Mouse (Mus musculus): ENCODE results near the gene Tcap. TPM values are rescaled to one million over a fixed set of nuclear protein-coding genes. Genes with fewer than 3 reads are reported as not detected.

Gene Tcap
- 86.0 and 159 TPM in 2 replicates for polyA plus RNA-seq (2016; fragmentation: Nextera tagmentation; extraction: Ambion mirVana)

DNA sequence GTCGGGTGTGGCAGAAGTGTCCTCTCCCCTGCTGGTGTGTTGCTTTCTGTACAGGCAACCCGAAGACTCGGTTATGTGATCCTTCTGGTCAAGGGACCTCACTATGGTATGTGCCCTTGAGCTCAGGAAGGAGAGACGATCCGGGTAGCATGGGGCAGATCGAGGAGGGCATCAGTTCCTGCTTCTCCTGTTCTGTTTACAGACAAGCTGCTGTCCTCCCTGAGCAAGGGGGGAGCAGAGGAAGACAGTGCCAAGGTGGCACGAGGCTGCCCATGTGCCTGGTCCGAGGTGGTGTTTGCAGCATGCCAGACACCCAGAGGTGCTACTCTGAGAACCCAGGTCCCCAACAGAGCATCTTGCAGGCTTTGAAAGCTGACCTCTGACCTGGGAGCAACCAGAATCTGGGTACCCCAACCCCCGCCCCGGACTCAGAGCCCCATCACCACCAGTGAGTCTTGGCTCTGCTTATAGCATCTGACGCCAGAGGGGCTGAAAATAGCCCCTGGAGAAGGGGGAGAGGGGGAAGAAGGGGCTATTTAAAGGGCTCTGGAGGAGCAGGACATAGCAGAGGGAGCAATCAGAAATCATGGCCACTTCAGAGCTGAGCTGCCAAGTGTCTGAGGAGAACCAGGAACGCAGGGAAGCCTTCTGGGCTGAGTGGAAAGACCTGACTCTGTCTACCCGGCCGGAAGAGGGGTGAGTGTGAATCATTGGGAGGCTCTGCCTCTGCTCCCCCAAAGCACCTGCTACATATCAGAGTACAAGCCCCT lies at the start of gene Tcap:
Gene Tcap, plus strand, starts transcription at position 551 of the 770 bp plus-strand sequence.
- Histone ChIP-seq H3K27ac (peak within 1 kb of the TSS; percentile 91), H3K4me1 (peaks cover 85% of the 10 kb centered on the region), H3K27me3 (ENCODE audit: insufficient read depth, poor library complexity, severe bottlenecking) (peaks cover 46% of the 10 kb centered on the region), H3K9me3 (no peaks in the 10 kb centered on the region), H3K4me3 (peak within 1 kb of the TSS; percentile 50), H3K36me3 (peaks cover 31% of the 10 kb centered on the region)
- WGBS: 42% methylated on average over 14 of the region's 14 CpGs
- peak; percentile 88 for DNase-seq (ENCODE audit: low spot score)

DNA sequence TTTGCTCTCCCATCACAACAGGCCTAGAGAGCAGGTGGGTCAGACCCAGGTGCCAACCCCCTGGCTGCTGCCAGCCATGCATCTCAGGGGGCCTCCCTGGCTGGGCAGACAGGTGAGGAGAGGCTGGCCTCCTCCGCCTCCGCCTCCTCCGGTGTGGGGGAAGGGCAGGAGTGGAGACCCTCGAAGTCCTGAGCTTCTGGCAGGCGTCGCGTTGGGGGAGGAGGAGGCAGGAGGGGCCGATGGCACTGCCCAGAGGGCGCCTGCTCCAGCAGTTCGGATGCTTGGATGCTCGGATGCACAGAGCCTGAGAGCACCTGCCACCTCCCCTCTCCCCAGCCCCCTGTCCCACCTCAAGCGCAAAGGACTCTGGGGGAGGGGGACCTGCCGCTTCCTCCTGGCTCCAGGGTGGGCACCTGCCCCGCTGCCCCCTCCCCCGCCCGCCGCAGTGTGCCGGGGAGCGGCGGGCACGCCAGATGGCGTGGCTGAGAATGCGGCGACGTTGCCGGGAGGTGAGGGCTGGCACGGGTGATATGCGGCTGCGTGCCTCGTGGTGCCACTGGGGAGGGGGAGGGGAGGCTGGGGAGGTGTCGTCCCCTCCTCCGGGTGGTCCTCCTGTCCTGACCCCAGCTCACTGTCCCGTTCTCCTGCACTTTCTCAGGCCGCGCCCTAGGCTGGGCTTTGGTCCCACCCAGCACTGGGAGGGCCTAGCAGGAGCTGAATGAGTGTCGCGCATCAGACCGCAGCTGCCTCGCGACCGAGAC lies 49.5 kb upstream of the Tcap start:
- 3% methylated on average over 41 of the region's 41 CpGs for WGBS

DNA sequence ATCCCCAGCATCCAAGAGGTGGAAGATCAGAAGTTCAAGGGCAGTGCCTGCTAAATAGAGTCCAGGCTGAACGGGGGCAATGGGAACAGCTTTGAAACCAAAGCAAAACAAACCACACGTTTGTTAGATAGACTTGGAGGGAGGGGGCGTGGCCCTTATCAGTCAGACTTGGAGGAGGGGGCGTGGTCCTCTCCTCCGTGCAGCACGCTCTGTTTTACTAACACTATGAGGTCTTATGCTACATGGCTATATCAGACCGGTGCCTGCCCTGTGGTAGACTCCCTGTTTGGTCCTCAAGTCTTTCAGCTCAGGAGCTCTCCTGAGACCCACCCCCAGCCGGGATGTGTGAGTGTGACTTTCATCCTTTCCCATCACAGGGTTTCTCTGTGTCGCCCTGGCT lies 48.4 kb upstream of the Tcap start:
- WGBS: 5% methylated on average over 9 of the region's 9 CpGs
- DNase-seq (ENCODE audit: low spot score): no peak
- H3K9me3 ChIP-seq: no peaks in the 10 kb centered on the region

More for the DNA sequence above, 49.5 kb upstream of the Tcap start:
- no peaks in the 10 kb centered on the region for H3K36me3 ChIP-seq
- no peak overlapping the region for H3K27ac ChIP-seq
- peak overlapping the region; percentile 46 for H3K4me3 ChIP-seq
- H3K4me1 ChIP-seq: peaks cover 27% of the 10 kb centered on the region
- H3K9me3 ChIP-seq: no peaks in the 10 kb centered on the region
- no peak for DNase-seq (ENCODE audit: low spot score)
- peaks cover 100% of the 10 kb centered on the region for H3K27me3 ChIP-seq (ENCODE audit: insufficient read depth, poor library complexity, severe bottlenecking)

DNA sequence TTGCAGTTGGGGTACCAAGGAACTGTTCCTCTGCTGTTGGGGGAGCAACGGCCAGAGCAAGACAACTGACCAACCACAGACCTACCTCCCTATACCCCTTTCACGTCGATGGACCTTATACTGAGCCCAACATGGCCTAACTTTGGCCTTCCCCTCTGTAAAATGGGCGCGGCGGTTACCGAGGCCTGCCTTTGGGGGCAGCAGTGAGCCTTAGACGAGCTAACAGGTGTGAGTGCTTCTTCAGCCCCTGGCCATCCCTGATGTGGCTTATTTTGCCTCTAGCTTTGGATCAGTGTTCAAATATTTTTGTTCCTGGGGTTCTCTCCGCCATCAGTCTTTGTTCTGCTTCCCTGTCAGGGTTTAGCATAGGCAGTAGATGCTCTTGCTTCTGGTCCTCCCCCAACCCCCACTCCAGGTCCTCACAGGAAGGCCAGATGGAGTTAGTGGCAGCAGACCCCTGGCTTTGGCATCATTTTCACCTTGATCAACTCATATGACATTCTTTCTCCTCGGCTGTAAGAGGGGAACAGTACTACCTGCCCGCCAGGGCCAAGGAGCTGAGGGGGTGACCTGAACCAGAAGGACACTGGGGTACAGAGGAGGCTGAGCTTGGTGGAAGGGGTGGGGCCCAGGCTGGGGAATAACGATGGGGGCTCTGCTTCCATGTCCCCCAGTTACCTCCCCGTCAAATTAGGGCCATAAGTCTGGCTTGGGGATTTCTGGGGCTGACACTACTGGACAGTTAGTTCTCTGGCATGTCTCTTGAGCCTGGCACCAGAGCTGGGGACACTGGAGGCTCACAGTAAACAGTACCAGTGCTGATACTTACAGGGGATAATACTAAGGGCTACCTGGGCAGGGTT lies 47.1 kb upstream of the Tcap start:
- no peak for DNase-seq (ENCODE audit: low spot score)
- Histone ChIP-seq H3K9me3 (no peaks in the 10 kb centered on the region), H3K4me3 (no peak overlapping the region), H3K4me1 (peaks cover 36% of the 10 kb centered on the region), H3K36me3 (no peaks in the 10 kb centered on the region), H3K27me3 (ENCODE audit: insufficient read depth, poor library complexity, severe bottlenecking) (peaks cover 99% of the 10 kb centered on the region), H3K27ac (no peak overlapping the region)
- 14% methylated on average over 13 of the region's 13 CpGs for WGBS

More for the DNA sequence above, 48.4 kb upstream of the Tcap start:
- Histone ChIP-seq H3K4me1 (peaks cover 36% of the 10 kb centered on the region), H3K27ac (no peak overlapping the region), H3K4me3 (no peak overlapping the region), H3K27me3 (ENCODE audit: insufficient read depth, poor library complexity, severe bottlenecking) (peaks cover 100% of the 10 kb centered on the region), H3K36me3 (no peaks in the 10 kb centered on the region)

- Histone ChIP-seq H3K4me3 (peak overlapping the region; percentile 62), H3K27me3 (ENCODE audit: insufficient read depth, poor library complexity, severe bottlenecking) (peaks cover 91% of the 10 kb centered on the region), H3K9me3 (no peaks in the 10 kb centered on the region), H3K36me3 (no peaks in the 10 kb centered on the region), H3K4me1 (peaks cover 48% of the 10 kb centered on the region), H3K27ac (0 out of 2 replicates have a peak overlapping the region, but pooled peaks have one; percentile 42)
- DNase-seq (ENCODE audit: low spot score): no peak
- under 1% methylated on average over 57 of the region's 57 CpGs for WGBS
Measured at GRCm38 (mm10) chr11:98338507-98338961, 45.1 kb upstream of the Tcap start.

DNA sequence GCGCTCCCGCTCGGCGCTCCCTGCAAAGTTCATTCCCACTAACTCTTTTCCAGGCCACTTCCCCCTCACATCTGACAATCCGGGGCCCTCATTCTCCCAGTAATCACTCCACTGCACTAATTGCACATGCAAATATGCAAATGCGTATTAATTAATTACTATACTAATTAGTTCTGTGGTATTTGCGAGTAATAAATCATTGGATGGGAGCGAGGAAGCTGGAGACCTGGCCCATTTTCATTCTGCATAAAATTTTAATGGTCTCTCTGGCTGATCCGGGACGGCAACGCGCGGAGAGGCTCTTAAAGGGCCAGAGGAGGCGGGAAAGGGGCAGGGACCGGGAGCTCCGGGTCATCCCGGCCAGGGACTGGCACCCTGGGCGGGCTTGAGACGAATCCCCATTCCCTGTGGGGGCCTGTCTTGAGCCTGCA lies 44.5 kb upstream of the Tcap start:
- under 1% methylated on average over 19 of the region's 19 CpGs for WGBS
- no peak for DNase-seq (ENCODE audit: low spot score)
- Histone ChIP-seq H3K4me1 (peaks cover 45% of the 10 kb centered on the region), H3K9me3 (no peaks in the 10 kb centered on the region), H3K27me3 (ENCODE audit: insufficient read depth, poor library complexity, severe bottlenecking) (peaks cover 91% of the 10 kb centered on the region), H3K4me3 (peak overlapping the region; percentile 62), H3K27ac (no peak overlapping the region), H3K36me3 (no peaks in the 10 kb centered on the region)

DNA sequence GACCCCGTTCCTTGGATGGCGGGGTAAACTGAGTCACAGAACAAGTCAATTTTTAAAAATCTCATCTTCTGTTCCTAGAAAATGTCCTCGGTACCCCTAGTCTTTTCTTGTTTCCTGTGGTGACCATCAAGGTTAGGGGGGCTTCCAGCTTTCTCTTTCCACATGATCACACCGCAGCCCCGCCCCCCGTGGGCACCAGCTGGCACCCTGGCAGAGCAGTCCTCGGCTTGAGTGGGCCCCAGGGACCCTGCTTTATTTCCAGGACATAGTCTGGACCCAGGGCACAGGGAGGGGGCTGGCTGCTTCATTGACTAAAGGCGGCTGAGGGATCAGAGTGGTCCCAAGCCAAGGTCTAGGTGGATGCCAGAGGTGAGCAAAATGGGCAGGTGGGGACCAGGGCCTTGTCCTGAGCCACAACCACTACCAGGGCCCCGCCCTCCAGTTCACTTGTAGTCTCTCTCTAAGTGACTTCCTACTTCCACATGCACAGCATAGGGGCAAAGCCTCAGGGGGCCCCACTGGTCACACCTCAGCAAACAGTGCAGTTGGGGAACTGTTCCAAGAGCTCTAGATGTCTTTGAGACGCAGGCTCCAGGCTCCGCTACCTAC lies 43.8 kb upstream of the Tcap start:
- Histone ChIP-seq H3K4me1 (peaks cover 38% of the 10 kb centered on the region), H3K36me3 (no peaks in the 10 kb centered on the region), H3K27me3 (ENCODE audit: insufficient read depth, poor library complexity, severe bottlenecking) (peaks cover 90% of the 10 kb centered on the region), H3K27ac (no peak overlapping the region), H3K4me3 (peak overlapping the region; percentile 62), H3K9me3 (no peaks in the 10 kb centered on the region)
- WGBS: 10% methylated on average over 11 of the region's 11 CpGs
- no peak for DNase-seq (ENCODE audit: low spot score)

DNA sequence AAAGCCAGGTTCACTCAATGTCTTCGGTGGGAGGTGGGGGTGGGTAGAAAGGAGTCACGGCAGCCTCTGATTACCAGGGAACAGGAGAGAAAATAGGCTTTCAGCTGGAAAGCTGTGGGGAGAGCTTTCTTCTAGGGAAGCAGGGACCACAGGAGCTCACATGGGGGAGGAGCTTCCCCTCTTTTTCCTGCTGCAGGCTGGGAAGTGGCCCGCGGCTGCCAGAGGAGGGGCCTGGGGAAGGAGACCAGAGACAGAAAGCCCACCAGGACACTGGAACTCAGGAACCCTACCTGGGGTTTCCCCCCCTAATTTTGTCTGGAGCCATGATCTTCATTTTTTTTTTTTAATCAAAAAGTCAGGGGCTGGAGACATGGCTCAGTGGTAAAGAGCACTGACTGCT lies 43.0 kb upstream of the Tcap start:
- 5% methylated on average over 4 of the region's 4 CpGs for WGBS
- Histone ChIP-seq H3K27ac (no peak overlapping the region), H3K4me3 (no peak overlapping the region), H3K4me1 (peaks cover 37% of the 10 kb centered on the region), H3K27me3 (ENCODE audit: insufficient read depth, poor library complexity, severe bottlenecking) (peaks cover 89% of the 10 kb centered on the region), H3K36me3 (no peaks in the 10 kb centered on the region), H3K9me3 (no peaks in the 10 kb centered on the region)
- no peak for DNase-seq (ENCODE audit: low spot score)

DNA sequence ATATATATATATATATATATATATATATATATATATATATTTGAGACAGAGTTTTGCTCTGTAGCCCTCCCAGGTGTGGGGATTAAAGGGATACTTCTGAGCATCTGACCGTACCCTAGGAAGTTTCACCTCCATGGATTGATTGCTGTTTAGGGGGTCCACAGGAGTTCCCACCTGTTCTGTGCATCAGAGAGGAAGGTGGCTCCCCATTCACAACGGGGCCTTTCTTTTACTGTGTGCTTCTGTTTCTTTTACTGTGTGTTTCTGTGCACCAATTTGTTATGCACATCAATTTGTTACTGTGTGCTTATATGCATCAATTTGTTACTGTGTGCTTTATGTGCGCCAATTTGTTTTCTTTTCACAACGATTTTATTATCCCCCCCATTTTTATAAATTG lies 42.4 kb upstream of the Tcap start:
- H3K4me1 ChIP-seq: peaks cover 37% of the 10 kb centered on the region
- H3K36me3 ChIP-seq: no peaks in the 10 kb centered on the region
- peaks cover 89% of the 10 kb centered on the region for H3K27me3 ChIP-seq (ENCODE audit: insufficient read depth, poor library complexity, severe bottlenecking)
- WGBS: 54% methylated on average over 4 of the region's 4 CpGs
- no peak overlapping the region for H3K4me3 ChIP-seq
- no peak overlapping the region for H3K27ac ChIP-seq
- no peak for DNase-seq (ENCODE audit: low spot score)
- no peaks in the 10 kb centered on the region for H3K9me3 ChIP-seq

DNA sequence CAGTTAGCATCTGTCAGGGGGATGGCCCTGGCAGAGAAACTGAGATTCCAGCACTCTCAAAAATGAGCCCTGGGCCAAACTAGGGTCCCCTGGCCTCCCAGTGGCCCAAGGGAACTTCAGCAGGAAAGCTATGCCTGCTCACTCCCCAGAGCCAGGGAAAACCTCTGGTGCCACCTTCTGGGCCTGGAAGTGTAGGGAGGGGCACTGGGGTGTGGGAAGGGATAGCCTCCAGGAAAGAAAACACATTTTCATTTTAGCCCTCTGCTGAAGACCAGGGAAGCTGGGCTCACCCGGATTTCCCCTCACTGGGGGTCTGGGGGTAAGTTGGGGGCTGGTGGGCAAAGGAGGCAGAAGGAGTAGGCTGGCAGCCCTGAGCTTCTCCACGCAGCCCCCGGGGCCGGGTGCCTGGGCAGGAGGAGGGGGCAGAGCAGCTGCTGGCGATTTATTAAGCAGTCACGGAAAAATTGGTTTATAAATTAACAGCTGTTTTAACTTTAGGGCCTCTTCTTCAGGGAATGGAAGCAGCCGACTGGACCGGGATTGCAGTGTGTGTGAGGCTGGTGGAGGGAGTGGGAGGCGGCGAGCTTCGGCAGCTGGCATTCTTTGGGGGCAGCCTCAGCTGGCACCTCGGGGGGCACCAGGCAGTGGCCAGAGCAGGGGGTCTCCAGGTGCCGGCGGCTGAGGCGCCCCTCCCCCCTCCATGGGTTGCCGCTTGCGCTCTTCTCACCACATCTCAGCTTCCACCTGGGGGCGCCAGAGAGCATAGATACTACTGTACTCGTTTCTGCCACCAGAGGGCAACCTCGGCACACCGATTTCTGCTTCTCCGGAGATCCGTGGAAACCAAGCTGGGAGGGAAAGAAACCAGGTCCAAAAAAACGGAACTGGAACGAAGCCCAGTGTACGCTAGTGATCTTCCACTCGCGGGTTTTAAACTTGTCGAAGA lies 41.3 kb upstream of the Tcap start:
- H3K27me3 ChIP-seq (ENCODE audit: insufficient read depth, poor library complexity, severe bottlenecking): peaks cover 89% of the 10 kb centered on the region
- H3K4me1 ChIP-seq: peaks cover 44% of the 10 kb centered on the region
- no peaks in the 10 kb centered on the region for H3K9me3 ChIP-seq
- peak overlapping the region; percentile 51 for H3K4me3 ChIP-seq
- peak overlapping the region; percentile 30; the same call in 1 of the 2 replicates for H3K27ac ChIP-seq
- WGBS: 2% methylated on average over 29 of the region's 29 CpGs
- peak; percentile 94 for DNase-seq (ENCODE audit: low spot score)
- H3K36me3 ChIP-seq: no peaks in the 10 kb centered on the region

GRCm38 (mm10) chr11:98345253-98345652 lies 38.4 kb upstream of the Tcap start:
- WGBS: 2% methylated on average over 14 of the region's 14 CpGs
- H3K27ac ChIP-seq: no peak overlapping the region
- H3K4me1 ChIP-seq: peaks cover 50% of the 10 kb centered on the region
- H3K27me3 ChIP-seq (ENCODE audit: insufficient read depth, poor library complexity, severe bottlenecking): peaks cover 89% of the 10 kb centered on the region
- H3K9me3 ChIP-seq: no peaks in the 10 kb centered on the region
- peak; percentile 90 for DNase-seq (ENCODE audit: low spot score)
- H3K4me3 ChIP-seq: peak overlapping the region; percentile 50
- no peaks in the 10 kb centered on the region for H3K36me3 ChIP-seq
